Mouse (Mus musculus) thymus, adult 2 months (tissue): ENCODE results near the gene Abcg1. TPM values are rescaled to one million over a fixed set of nuclear protein-coding genes. Genes with fewer than 3 reads are reported as not detected.

Experiments used
- DNase-seq: peaks from one replicate; pipeline ENCODE4 v3.0.0; 2021
- H3K27ac ChIP-seq: fragments of 200-500 bp; 2 replicates; pipeline ENCODE4 v1.5.1; 2012; ENCODE audit warnings: low read length, control low read depth; ENCODE audit not compliant: control insufficient read depth, insufficient read depth
- H3K27me3 ChIP-seq: fragments of 200-500 bp; 2 replicates; pipeline ENCODE4 v1.6.1; 2012; ENCODE audit warnings: mild to moderate bottlenecking, low read length, moderate library complexity, mixed read lengths; ENCODE audit not compliant: control insufficient read depth, insufficient read depth
- H3K36me3 ChIP-seq: fragments of 200-500 bp; 2 replicates; pipeline ENCODE4 v1.6.1; 2012; ENCODE audit warnings: mild to moderate bottlenecking, low read length, moderate library complexity; ENCODE audit not compliant: control insufficient read depth, insufficient read depth
- H3K4me1 ChIP-seq: fragments of 200-500 bp; replicated peaks from 2 replicates; pipeline ENCODE4 v1.6.1; 2012; ENCODE audit warnings: low read length; ENCODE audit not compliant: control insufficient read depth, insufficient read depth
- H3K4me3 ChIP-seq: fragments of 200-500 bp; 2 replicates; pipeline ENCODE4 v1.5.1; 2012; ENCODE audit warnings: mild to moderate bottlenecking, low read length, control low read depth, moderate library complexity; ENCODE audit not compliant: control insufficient read depth, insufficient read depth
- CTCF ChIP-seq: fragments of 200-500 bp; IDR thresholded peaks from 2 replicates; pipeline ENCODE4 v1.5.1; 2012; ENCODE audit warnings: mild to moderate bottlenecking, control low read depth, low read length, moderate library complexity, borderline replicate concordance; ENCODE audit not compliant: control insufficient read depth, poor library complexity, insufficient read depth; ENCODE audit errors: extremely low read depth
- POLR2A ChIP-seq: fragments of 200-500 bp; IDR thresholded peaks from 2 replicates; pipeline ENCODE4 v1.6.1; 2012; ENCODE audit warnings: mild to moderate bottlenecking, low read length, control low read depth, moderate library complexity; ENCODE audit not compliant: control insufficient read depth, poor library complexity, insufficient read depth; ENCODE audit errors: extremely low read depth
- WGBS: fragments of 180-500 bp; shearing (Covaris S2); methylation state at CpG from one replicate; pipeline ENCODE4 v1.1.7; 2018; 5-methylcytosine and 5-hydroxymethylcytosine counted together
- polyA plus RNA-seq: library from polyadenylated mRNA; depleted of rRNA; stranded (reverse); fragments of >200 nt; gene quantifications from 2 replicates; pipeline ENCODE4 v1.2.3, GENCODE M21; 2012

Gene Abcg1
- polyA plus RNA-seq, 1 experiment, result 103 TPM

DNA sequence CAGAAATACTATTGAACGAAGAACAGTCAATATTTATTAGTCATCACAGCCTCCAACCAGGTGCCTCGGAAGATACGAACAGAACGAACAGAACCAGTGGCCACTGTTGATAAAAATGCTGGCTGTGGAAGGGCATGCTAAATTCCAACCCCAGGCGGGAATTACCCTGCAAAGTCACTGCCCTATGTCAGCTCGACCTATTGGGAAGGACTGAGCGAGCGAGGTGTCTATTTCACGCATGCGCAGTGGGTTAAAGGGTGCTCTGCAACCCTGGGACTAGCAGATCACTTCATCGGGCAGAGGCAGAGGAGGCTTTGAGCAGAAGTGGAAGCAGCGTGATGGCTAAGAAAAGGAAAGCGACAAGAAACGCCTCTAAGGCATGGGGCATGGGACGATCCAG, 76.3 kb downstream of the Abcg1 start:
- Histone ChIP-seq H3K36me3 (no peaks in the 10 kb centered on the region), H3K27ac (no peak overlapping the region), H3K4me1 (peaks cover 9% of the 10 kb centered on the region), H3K4me3 (no peak overlapping the region), H3K27me3 (no peaks in the 10 kb centered on the region)
- no peak for DNase-seq
- TF ChIP-seq POLR2A (no peak), CTCF (no peak)
- 66% methylated on average over 15 of the region's 15 CpGs for WGBS

GRCm38 (mm10) chr17:31134913-31135312, 77.4 kb downstream of the Abcg1 start:
- no peak for DNase-seq
- Histone ChIP-seq H3K27ac (no peak overlapping the region), H3K4me3 (no peak overlapping the region), H3K4me1 (peaks cover 9% of the 10 kb centered on the region), H3K36me3 (no peaks in the 10 kb centered on the region), H3K27me3 (no peaks in the 10 kb centered on the region)
- TF ChIP-seq CTCF, result no peak
- TF ChIP-seq POLR2A, result no peak
- 97% methylated on average over 6 of the region's 6 CpGs for whole genome bisulfite sequencing

GRCm38 (mm10) chr17:31136291-31136690, 78.8 kb downstream of the Abcg1 start:
- DNase-seq, result no peak
- H3K27ac ChIP-seq, result no peak overlapping the region
- TF ChIP-seq POLR2A (no peak), CTCF (no peak)
- H3K27me3 ChIP-seq, result no peaks in the 10 kb centered on the region
- peaks cover 9% of the 10 kb centered on the region for H3K4me1 ChIP-seq
- no peak overlapping the region for H3K4me3 ChIP-seq
- 11% methylated on average over 3 of the region's 3 CpGs for WGBS
- H3K36me3 ChIP-seq, result no peaks in the 10 kb centered on the region

GRCm38 (mm10) chr17:31136821-31137220, 79.3 kb downstream of the Abcg1 start:
- Histone ChIP-seq H3K4me3 (no peak overlapping the region), H3K27me3 (no peaks in the 10 kb centered on the region), H3K4me1 (peaks cover 9% of the 10 kb centered on the region), H3K36me3 (no peaks in the 10 kb centered on the region), H3K27ac (peak overlapping the region; percentile 21; the same call in 1 of the 2 replicates)
- no peak for DNase-seq
- WGBS, result 12% methylated on average over 1 of the region's 1 CpGs
- TF ChIP-seq CTCF (no peak), POLR2A (no peak)

GRCm38 (mm10) chr17:31138398-31138797, 80.9 kb downstream of the Abcg1 start:
- TF ChIP-seq POLR2A (no peak), CTCF (peak; percentile 71; the same call in 1 of the 2 replicates)
- H3K27ac ChIP-seq, result no peak overlapping the region
- peak; percentile 78 for DNase-seq
- no peaks in the 10 kb centered on the region for H3K27me3 ChIP-seq
- H3K4me1 ChIP-seq, result peaks cover 9% of the 10 kb centered on the region
- H3K4me3 ChIP-seq, result no peak overlapping the region
- no peaks in the 10 kb centered on the region for H3K36me3 ChIP-seq
- 36% methylated on average over 5 of the region's 5 CpGs for WGBS

- TF ChIP-seq POLR2A, result no peak
- TF ChIP-seq CTCF, result no peak
- WGBS, result 98% methylated on average over 7 of the region's 7 CpGs
- Histone ChIP-seq H3K4me3 (no peak overlapping the region), H3K27me3 (no peaks in the 10 kb centered on the region), H3K4me1 (no peaks in the 10 kb centered on the region), H3K27ac (no peak overlapping the region), H3K36me3 (no peaks in the 10 kb centered on the region)
- no peak for DNase-seq
These were observed 84.6 kb downstream of the Abcg1 start for GRCm38 (mm10) chr17:31142116-31142515.

- WGBS, result 89% methylated on average over 15 of the region's 15 CpGs
- H3K4me3 ChIP-seq, result no peak within 1 kb of the TSS
- H3K27ac ChIP-seq, result no peak within 1 kb of the TSS
- no peaks in the 10 kb centered on the region for H3K36me3 ChIP-seq
- TF ChIP-seq POLR2A (no peak), CTCF (no peak)
- no peaks in the 10 kb centered on the region for H3K4me1 ChIP-seq
- DNase-seq, result no peak
- no peaks in the 10 kb centered on the region for H3K27me3 ChIP-seq
These were observed 86.9 kb downstream of the Abcg1 start, which contains the start of gene Tff2 for GRCm38 (mm10) chr17:31144040-31145037. Gene Tff2 (minus strand): TSS chr17:31144282.
